Mouse (Mus musculus): ENCODE measurements around the gene Rnf114.
A peak's percentile ranks its signal among the peaks of the same experiment; 100 is the strongest.

Gene Rnf114

DNA sequence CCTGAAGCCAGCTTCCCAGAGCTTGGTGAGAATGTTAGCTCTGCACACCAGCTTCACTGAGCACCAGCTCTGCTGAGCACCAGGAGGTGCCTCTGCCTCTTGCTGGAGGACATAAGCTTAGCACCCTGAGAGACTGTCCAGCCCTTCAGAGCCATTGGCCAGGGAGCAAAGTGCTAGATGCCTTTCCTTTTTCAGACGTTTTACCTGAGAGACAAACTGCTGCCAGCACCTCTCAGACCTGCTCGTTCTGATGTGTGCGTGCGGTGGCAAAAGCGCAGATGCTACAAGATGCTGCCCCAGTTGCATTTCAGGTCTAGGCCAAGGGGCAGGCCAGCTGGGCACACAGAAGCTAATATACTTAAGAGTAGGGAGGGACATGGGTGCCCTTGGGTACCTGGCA lies 16.8 kb upstream of the Rnf114 start:
- no peak for DNase-seq

DNA sequence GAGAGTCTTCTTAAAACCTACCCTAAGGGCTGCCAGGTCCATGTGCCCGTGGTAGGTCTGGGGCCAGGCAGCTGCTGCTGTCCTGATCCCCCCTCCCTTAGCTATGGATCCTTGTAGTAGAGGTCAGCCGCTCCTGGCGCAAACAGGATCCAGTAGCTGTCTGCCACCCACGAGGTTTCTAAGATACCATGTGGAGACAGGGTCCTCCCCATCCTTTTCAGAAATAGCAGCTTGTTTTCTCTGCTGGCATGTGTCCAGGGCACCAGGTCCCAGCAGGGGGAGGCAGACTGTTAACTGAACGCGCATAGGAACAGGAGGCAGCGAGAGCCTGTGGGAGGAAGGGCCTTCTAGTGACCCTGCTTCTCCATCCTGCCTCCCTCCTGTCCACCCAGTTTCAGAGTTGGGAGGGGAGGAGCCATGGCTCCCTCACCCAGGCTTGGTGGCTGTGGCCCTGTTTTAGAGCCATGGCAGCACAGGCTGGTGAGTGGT lies 16.2 kb upstream of the Rnf114 start:
- DNase-seq: no peak

DNA sequence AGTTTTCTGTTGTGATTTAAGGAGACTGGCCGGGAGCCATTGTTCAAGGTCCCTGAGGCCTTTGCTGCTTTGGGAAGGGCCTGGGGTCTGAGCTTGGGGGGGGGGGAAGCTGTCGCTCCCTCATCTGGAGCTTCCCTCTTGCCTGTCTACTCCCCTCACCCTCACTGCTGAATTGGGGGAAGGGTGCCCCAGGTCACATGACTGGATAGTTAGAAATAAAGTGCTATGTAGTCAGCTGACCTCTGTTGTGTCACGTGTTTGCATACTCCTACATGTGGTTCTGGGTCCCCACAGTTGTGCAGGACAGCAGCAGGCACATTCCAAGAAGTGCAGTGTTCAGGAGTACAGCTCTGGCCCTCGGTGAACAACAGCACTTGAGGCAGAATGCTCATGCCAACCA lies 15.7 kb upstream of the Rnf114 start:
- DNase-seq: no peak

DNA sequence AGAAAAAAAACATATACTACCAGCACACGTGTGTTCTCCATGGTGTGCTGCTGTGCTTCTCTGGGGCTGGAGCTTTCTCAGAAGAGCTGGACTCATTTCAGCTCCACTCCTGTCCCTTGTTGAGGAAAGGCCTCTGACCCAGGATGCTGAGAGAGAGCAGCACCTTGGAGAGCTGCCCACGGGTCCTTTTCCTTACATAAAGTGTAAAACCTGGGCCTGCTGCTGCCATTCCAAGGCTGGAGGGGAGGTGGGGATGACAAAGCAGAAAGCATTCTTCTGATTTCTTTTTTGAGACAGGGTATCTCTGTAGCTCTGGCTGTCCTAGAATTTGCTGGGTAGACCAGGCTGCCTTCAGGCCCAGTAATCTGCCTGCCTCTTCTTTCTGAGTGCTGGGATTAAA lies 14.3 kb upstream of the Rnf114 start:
- DNase-seq: no peak

DNA sequence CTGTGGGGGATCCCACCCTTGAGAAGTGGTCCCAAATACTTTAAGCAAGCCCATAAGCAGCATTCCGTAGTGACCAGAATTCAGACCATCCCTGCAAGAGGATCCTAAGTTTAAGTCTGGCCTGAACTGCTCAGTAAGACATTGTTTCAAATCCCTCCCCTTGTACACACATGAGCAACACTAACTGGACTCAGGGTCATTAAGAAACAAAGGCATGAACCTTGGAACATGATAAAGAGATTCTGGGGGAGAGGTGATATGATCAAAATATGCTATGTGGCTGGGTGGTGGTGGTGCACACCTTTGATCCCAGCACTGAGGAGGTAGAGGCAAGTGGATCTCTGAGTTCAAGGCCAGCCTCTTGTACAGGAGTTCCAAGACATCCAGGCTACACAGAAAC lies 12.9 kb upstream of the Rnf114 start:
- no peak for DNase-seq

DNA sequence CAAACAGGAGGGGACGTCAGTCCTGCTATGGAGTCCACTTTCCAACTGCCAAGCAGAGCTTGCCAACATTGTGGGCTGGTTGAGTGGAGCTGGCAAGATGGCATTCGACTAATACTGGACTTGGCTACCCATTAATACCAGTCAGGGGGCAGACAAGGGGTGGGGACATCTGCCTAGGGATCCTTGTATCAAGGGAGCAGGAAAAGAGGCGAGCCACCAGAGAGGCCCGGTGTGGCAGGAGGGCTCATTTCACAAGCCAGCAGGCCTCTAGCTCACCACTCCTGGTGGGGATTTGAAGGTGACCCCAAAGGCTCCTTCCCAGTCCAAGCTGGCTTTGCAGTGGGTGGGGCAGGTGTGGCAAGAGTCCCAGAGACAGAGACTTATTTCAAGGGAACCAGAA lies 9.8 kb upstream of the Rnf114 start:
- no peak for DNase-seq

DNA sequence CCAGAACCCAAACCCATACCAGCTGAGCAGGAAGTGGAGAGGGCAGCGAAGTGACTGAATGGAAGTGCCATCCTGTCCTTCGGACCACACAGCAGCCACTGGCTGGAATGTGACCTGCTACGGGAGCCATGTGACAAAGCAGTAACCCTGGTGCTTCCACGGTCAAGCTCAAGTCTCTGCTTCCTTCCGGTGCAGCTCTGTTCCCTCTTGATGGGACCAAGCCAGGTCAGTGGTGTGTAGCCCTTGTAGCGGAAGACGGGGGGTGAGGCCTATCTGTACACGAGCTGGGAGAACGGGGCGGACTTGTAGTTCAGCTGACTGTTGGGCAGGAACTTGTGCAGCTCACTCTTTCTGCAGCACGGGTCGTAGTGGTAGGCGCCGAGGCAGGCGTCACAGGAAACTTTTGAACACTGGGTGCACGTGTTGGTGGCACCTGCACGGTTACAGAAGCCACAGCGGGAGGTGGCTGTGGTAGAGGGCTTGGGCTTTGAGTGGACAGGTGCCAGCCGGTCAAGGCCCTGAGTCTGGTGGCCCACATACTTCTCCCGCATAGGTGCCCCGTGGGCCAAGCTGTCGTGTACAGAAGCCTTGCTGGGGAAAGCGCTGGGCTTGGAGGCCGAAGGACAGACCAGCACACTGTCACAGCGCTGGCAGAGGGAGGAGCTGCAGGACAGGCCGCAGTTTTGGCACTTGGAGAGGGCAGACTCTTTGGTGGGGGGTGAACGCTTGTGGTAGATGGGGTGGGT lies 9.2 kb upstream of the Rnf114 start:
- no peak for DNase-seq

DNA sequence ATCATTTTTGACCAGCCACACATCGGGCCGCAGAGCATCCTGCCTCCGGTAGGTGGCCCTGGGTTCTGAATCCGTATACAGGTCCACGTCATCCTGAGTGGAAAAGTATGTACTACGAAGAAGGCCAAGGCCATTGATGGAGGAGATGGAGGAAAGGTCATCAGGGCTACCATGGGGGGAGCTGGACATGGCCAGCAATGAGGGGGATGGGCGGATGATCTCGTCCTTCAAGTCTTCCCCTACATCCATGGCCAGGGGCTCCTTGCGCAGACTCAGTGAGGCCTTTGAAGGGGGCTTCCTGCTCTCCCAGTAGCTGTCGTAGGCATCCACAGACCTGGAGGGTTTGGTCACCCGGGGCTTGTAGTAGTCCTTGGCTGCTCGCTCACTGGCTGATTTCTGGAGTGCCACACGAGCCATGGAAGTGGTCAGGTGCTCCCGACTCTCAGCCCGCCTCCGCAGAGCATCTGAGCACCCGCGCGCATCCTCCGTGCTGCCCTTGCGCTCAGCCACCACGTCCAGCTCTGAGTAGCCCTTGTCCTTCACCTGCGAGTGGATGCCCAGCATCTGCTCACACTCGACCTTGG lies 8.5 kb upstream of the Rnf114 start:
- DNase-seq: no peak

GRCm38 (mm10) chr2:167484932-167485331 lies 7.5 kb upstream of the Rnf114 start:
- DNase-seq: no peak

GRCm38 (mm10) chr2:167485501-167486377 lies 6.7 kb upstream of the Rnf114 start:
- peak; percentile 67 to 70 for DNase-seq

DNA sequence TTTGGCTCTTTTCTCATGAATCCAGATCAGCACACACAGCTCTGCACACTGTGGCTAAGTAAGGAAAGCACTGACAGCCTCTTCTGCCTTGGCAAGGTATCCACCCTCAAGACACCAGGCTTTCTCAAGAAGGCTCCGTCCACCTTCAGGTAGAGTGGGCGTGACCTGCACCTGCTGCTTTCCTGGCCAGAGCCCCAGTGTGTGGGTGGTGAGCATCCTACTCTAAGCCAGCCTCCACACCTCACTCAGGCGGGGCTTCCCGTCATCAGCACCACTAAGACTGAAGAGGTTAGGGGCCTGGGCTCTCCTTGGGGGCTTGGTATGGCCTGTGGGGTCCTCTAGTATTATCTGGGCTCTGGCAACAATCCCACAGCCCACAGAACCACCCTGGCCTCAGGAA lies 5.9 kb upstream of the Rnf114 start:
- DNase-seq: no peak

- DNase-seq: no peak
Measured at GRCm38 (mm10) chr2:167487551-167487950, 4.9 kb upstream of the Rnf114 start.

- no peak for DNase-seq
Measured at GRCm38 (mm10) chr2:167487994-167488393, 4.5 kb upstream of the Rnf114 start.

DNA sequence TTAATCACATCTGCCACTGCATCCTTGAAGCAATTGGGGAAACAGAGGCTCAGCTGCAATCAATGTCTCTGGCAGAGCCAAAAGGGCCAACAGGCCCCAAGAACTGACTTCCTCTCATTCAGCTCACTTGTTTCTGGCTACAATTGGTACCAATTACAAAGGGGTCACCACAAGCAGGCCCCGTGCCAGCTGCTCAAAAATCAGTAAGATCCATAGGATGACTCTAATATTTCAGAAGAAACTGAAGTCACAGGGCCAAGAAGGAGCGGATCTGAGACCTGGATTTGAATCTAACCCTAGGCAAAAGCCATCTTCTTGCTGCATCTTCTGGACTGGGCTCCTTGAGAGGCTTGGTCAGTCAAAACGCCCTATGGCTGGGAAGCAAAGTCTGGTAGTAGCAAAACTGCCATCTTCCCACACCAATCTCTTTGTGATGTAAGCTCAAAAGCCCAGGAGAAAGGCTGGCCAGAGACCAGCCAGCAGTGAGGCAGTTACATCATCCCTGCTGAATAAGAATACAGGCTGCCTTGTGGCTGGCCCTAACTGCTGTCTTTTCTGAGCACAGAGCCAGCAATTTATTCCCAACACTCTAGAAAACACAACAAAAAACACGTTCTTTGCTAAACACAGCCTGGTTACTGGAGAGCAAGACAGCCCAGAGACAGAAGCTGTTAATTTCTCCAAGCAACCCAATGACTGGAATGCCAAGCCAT lies 1.5 kb upstream of the Rnf114 start:
- no peak for DNase-seq

DNA sequence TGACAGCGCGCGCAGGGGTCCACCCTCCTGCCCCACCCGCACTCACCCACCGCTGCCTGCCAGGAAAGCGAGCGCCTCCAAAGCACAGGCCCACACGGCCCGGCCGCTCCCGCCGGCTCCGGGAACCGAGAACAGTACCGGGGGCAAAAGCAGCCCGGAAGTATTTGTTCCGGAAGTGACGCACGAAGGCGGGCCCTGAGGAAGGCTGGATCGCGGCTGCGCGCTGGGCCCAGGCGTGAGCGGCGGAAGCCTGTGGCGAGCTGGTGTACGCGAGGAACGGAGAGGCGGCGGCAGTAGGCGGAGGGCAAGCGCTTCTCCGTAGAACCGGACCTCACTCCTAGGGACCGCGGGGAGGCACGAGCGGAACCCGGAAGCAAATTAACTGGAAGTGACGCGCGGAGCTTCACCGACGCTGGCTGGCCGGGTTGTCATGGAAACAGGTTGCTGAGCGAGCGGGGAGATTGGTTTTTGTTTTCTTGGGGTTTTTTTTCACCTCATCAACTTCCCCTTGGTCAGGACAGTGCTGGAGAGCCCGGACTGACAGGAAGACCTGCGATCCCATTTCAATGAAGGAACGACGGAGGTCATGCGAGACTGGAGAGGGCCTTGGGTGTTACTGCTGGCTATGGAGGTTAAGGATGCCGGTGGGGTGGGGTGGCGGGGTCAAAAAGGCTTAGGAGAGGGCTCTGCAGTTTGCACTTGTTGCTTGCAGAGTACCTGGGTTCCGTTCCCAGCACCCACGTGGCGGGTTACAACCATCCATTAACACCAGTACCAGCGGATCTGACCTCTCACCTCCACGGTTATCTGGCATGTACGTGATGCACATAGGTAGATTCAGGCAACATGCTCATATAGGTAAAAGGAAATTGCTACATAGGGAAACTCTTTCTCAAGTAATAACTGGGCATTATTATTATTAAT lies 530 bp downstream of the Rnf114 start, which contains the start of gene Spata2:
TSS of gene Spata2 (minus strand) at position 175 of the 924 bp plus-strand sequence.
- peak; percentile 94 to 95 for DNase-seq

DNA sequence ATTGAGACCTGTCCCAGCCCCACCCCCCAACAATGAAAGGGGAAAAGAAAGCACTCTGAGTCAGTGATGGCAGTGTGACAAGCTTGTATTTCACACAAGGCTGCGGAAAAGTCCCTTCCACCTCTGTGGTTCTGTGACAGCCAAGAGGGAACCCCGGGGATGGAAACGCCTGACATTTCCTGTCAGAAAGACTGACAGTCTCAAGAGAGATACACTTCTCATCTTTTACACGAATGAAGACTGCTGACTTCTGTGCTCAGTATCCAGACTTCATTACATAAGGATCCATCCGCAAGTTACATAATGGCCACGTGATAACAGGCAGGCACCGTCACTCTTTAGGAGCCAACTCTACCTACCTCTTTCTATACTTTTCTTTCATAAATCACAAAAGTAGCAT lies 4.0 kb downstream of the Rnf114 start:
- DNase-seq: no peak

DNA sequence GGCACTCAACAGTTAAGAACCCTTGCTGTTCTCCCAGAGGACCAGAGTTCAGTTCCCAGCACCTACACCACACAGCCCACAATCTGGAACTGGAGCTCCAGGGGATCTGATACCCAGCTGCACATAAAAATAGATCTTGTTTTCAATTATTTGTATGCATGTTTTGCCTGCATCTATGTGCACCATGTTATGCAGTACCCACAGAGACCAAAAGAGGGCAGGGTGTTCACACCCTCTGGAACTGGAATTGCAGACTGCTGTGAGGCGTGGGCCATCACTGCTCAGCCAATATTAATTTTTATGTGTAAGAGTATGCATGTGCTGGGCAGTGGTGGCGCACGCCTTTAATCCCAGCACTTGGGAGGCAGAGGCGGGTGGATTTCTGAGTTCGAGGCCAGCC lies 4.8 kb downstream of the Rnf114 start:
- peak; percentile 53 to 56 for DNase-seq

DNA sequence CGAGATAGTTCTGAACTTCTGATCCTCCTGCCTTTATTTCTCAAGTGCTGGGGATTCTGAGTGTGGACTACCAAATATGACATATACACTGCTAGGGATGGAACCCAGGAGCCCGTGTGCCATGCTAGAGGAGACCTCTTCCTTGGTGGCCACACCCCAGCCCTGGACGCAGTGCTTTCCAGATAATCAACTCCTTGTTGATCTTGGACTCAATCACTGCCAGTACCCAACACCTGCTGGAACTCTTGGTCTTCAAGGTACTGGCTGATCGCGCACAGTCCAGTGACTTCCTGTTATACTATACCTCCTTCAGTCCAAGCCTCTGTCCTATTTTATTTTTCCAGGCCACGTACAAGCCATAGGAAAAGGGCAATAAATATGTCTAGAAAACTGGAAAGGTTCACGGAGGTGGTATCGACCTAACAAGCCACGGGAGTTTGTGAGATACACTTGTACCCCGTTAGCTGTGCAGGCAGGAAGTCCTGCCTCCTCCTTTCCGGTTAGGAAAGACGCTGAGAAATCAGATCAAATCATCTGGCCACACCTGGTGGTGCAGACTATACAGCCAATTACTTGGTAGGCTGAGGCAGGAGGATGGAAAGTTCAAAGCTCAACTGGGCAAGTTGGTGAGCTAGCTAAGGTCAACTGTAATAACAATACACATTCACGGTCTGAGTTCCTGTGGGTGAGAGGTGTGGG lies 10.3 kb downstream of the Rnf114 start:
- DNase-seq: no peak

- peak; percentile 83 to 89 for DNase-seq
Measured at GRCm38 (mm10) chr2:167503253-167503895, 10.9 kb downstream of the Rnf114 start.

GRCm38 (mm10) chr2:167503896-167504349 lies 11.5 kb downstream of the Rnf114 start:
- peak; percentile 71 to 80 for DNase-seq
